Mouse (Mus musculus): Measurements from ENCODE around the gene BC024978. TPM values are rescaled to one million over a fixed set of nuclear protein-coding genes. Genes with fewer than 3 reads are reported as not detected.
A peak's percentile ranks its signal among the peaks of the same experiment; 100 is the strongest.

BC024978 gene
- total and polyA plus RNA-seq, 3 experiments: 1.6 to 9.4 (median 1.7) TPM

- Histone ChIP-seq H3K9ac (ENCODE audit: insufficient read depth, low read depth) (peak overlapping the region; percentile 90), H3K4me1 (ENCODE audit: control insufficient read depth in 1 of 2, insufficient read depth in 2 of 2) (peaks cover 39 to 61% of the 10 kb centered on the region in 2 experiments), H3K9me3 (replicated peaks; ENCODE audit: low read length) (no peaks in the 10 kb centered on the region), H3K4me3 (replicated peaks in 1 of 3; ENCODE audit: low read depth in 2 of 3, low read length in 2 of 3, poor library complexity in 1 of 3) (peak overlapping the region; percentile 86 to 98 (median 92)), H3K27ac (ENCODE audit: insufficient read depth, low read depth) (peak overlapping the region; percentile 98), H3K27me3 (replicated peaks) (no peaks in the 10 kb centered on the region), H3K79me2 (replicated peaks; ENCODE audit: control insufficient read depth, extremely low read depth, insufficient read depth, poor library complexity, severe bottlenecking) (peaks cover 47% of the 10 kb centered on the region), H3K36me3 (replicated peaks in 1 of 2; ENCODE audit: control insufficient read depth in 1 of 2, insufficient read depth in 1 of 2, low read length in 1 of 2) (peaks cover 16 to 58% of the 10 kb centered on the region in 2 experiments), H3K4me2 (ENCODE audit: insufficient read depth, low read depth, poor library complexity, severe bottlenecking) (peak overlapping the region; percentile 77)
- no peak for TF ChIP-seq JUN (IDR thresholded peaks at IDR 0.05; ENCODE audit: insufficient read depth, low read depth, low read length)
- no peak for TF ChIP-seq E2F4 (IDR thresholded peaks at IDR 0.05; ENCODE audit: insufficient replicate concordance, low read depth, low read length)
- no peak for TF ChIP-seq JUND (conservative IDR thresholded peaks at IDR 0.05; ENCODE audit: low read depth, low read length)
- TF ChIP-seq RAD21 (IDR thresholded peaks at IDR 0.05; ENCODE audit: low read depth, low read length): no peak
- no peak for TF ChIP-seq IRF4 (IDR thresholded peaks at IDR 0.05; ENCODE audit: low read depth, low read length)
- no peak for TF ChIP-seq NRF1 (IDR thresholded peaks at IDR 0.05; ENCODE audit: low read depth, low read length)
- TF ChIP-seq EP300 (IDR thresholded peaks at IDR 0.05; ENCODE audit: low read length): no peak
- TF ChIP-seq MAZ (IDR thresholded peaks at IDR 0.05; ENCODE audit: low read depth, low read length): no peak
- no peak for TF ChIP-seq RCOR1 (conservative IDR thresholded peaks at IDR 0.05; ENCODE audit: low read depth, low read length)
- dilution Hi-C loops (cut with MboI; ENCODE audit: extremely low pct_ligation_motif_present, extremely low pct_unique_long_range_greater_than_20kb, low sequenced_read_pairs): no loop called here
- in situ Hi-C loops (cut with MboI; ENCODE audit: low pct_ligation_motif_present, low pct_unique_long_range_greater_than_20kb, low sequenced_read_pairs): no loop called here
- DNase-seq (ENCODE audit: extremely low read depth): no peak
Observed at GRCm38 (mm10) chr7:27165696-27166095, 29.9 kb upstream of the BC024978 start.

DNA sequence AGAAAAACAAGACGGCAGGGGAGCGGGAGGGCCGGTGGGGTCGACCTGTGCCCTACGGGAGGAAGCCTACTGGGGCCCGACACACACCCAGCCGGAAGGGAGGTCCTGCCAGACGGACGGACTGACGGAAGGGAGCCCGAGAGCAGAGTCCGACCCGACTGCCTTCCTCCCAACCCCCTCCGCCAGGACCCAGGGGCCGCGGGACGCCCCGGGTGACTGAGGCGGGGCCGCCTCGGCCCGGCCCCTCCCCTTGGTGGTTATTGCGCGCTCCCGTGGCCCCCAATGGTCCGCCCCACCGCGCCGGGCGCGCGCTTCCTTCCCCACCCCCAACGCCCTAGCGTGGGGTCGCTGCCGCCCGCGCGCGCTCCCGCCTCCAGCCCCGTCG is 29.4 kb upstream of the BC024978 start:
- Histone ChIP-seq H3K4me3 (replicated peaks in 1 of 3; ENCODE audit: low read depth in 2 of 3, low read length in 2 of 3, poor library complexity in 1 of 3) (peak overlapping the region; percentile 86 to 98 (median 92)), H3K4me2 (ENCODE audit: insufficient read depth, low read depth, poor library complexity, severe bottlenecking) (no peak overlapping the region), H3K9me3 (replicated peaks; ENCODE audit: low read length) (no peaks in the 10 kb centered on the region), H3K9ac (ENCODE audit: insufficient read depth, low read depth) (peak overlapping the region; percentile 90), H3K79me2 (replicated peaks; ENCODE audit: control insufficient read depth, extremely low read depth, insufficient read depth, poor library complexity, severe bottlenecking) (peaks cover 42% of the 10 kb centered on the region), H3K36me3 (replicated peaks in 1 of 2; ENCODE audit: control insufficient read depth in 1 of 2, insufficient read depth in 1 of 2, low read length in 1 of 2) (peaks cover 22 to 58% of the 10 kb centered on the region in 2 experiments), H3K27ac (ENCODE audit: insufficient read depth, low read depth) (peak overlapping the region; percentile 98), H3K27me3 (replicated peaks) (no peaks in the 10 kb centered on the region), H3K4me1 (ENCODE audit: control insufficient read depth in 1 of 2, insufficient read depth in 2 of 2) (peaks cover 34 to 61% of the 10 kb centered on the region in 2 experiments)
- in situ Hi-C loops (cut with MboI; ENCODE audit: low pct_ligation_motif_present, low pct_unique_long_range_greater_than_20kb, low sequenced_read_pairs) (no loop called here), dilution Hi-C loops (cut with MboI; ENCODE audit: extremely low pct_ligation_motif_present, extremely low pct_unique_long_range_greater_than_20kb, low sequenced_read_pairs) (no loop called here)
- DNase-seq (ENCODE audit: extremely low read depth): peak; percentile 88
- TF ChIP-seq RAD21 (IDR thresholded peaks at IDR 0.05; ENCODE audit: low read depth, low read length) (no peak), ELF1 (IDR thresholded peaks at IDR 0.05; ENCODE audit: low read depth, low read length) (peak; percentile 75), MAZ (IDR thresholded peaks at IDR 0.05; ENCODE audit: low read depth, low read length) (peak; percentile 81), ZC3H11A (IDR thresholded peaks at IDR 0.05; ENCODE audit: low read depth, low read length) (no peak), ZMIZ1 (IDR thresholded peaks at IDR 0.05; ENCODE audit: low read depth, low read length) (0 out of 2 replicates have a peak, but pooled peaks have one; percentile 24), CHD1 (IDR thresholded peaks at IDR 0.05; ENCODE audit: low read depth, low read length) (no peak), BHLHE40 (IDR thresholded peaks at IDR 0.05; ENCODE audit: low read depth, low read length) (0 out of 2 replicates have a peak, but pooled peaks have one; percentile 12), HCFC1 (IDR thresholded peaks at IDR 0.05; ENCODE audit: low read depth, low read length) (peak; percentile 85), SIN3A (IDR thresholded peaks at IDR 0.05; ENCODE audit: low read length) (no peak), USF2 (conservative IDR thresholded peaks at IDR 0.05; ENCODE audit: low read depth, low read length) (no peak), MEF2A (IDR thresholded peaks at IDR 0.05; ENCODE audit: borderline replicate concordance, low read depth, low read length) (peak; percentile 71; the same call in 1 of the 2 replicates), IRF4 (IDR thresholded peaks at IDR 0.05; ENCODE audit: low read depth, low read length) (peak; percentile 66), E2F4 (IDR thresholded peaks at IDR 0.05; ENCODE audit: insufficient replicate concordance, low read depth, low read length) (no peak), MXI1 (IDR thresholded peaks at IDR 0.05; ENCODE audit: low read depth, low read length) (no peak), MAFK (IDR thresholded peaks at IDR 0.05; ENCODE audit: insufficient replicate concordance, low read length) (no peak), ZKSCAN1 (IDR thresholded peaks at IDR 0.05; ENCODE audit: borderline replicate concordance, low read depth, low read length) (no peak), RCOR1 (conservative IDR thresholded peaks at IDR 0.05; ENCODE audit: low read depth, low read length) (0 out of 2 replicates have a peak, but pooled peaks have one; percentile 21), JUND (conservative IDR thresholded peaks at IDR 0.05; ENCODE audit: low read depth, low read length) (no peak), CTCF (conservative IDR thresholded peaks at IDR 0.05 in 1 of 2, IDR thresholded peaks at IDR 0.05 in 1 of 2; ENCODE audit: low read depth in 2 of 2, low read length in 2 of 2) (no peak), MAX (IDR thresholded peaks at IDR 0.05; ENCODE audit: low read length) (no peak), KAT2A (IDR thresholded peaks at IDR 0.05; ENCODE audit: insufficient replicate concordance, low read length) (0 out of 2 replicates have a peak, but pooled peaks have one; percentile 60), TBP (conservative IDR thresholded peaks at IDR 0.05; ENCODE audit: low read depth, low read length) (peak; percentile 61; the same call in 1 of the 2 replicates), ZNF384 (IDR thresholded peaks at IDR 0.05; ENCODE audit: low read depth, low read length) (no peak), POLR2AphosphoS2 (IDR thresholded peaks at IDR 0.05; ENCODE audit: low read depth, low read length) (no peak), CHD2 (IDR thresholded peaks at IDR 0.05; ENCODE audit: low read length) (peak; percentile 68), USF1 (IDR thresholded peaks at IDR 0.05; ENCODE audit: low read depth, low read length) (no peak), MYC (IDR thresholded peaks at IDR 0.05; ENCODE audit: low read depth, low read length) (no peak), SMC3 (IDR thresholded peaks at IDR 0.05; ENCODE audit: low read depth, low read length) (peak; percentile 16; the same call in 1 of the 2 replicates), POLR2A (IDR thresholded peaks at IDR 0.05; ENCODE audit: low read depth, low read length) (peak; percentile 55)

Data from CH12.LX (cell line).